Mouse (Mus musculus) C2C12 (cell line): ENCODE measurements around the gene Slco2a1.

Experiments used
- CEBPB ChIP-seq: IDR thresholded peaks from one replicate; pipeline ENCODE4 v1.6.1; 2011; ENCODE audit warnings: low read depth, mild to moderate bottlenecking, control low read depth, moderate library complexity
- CTCF ChIP-seq: IDR thresholded peaks from one replicate; pipeline ENCODE4 v1.5.1; 2011; ENCODE audit not compliant: control insufficient read depth, insufficient read depth, insufficient read length
- FOSL1 ChIP-seq: IDR thresholded peaks from one replicate; pipeline ENCODE4 v1.8.0; 2011; ENCODE audit warnings: mild to moderate bottlenecking, low read length; ENCODE audit not compliant: poor library complexity, insufficient read depth, severe bottlenecking
- MAX ChIP-seq: IDR thresholded peaks from one replicate; pipeline ENCODE4 v1.6.1; 2011; ENCODE audit warnings: mild to moderate bottlenecking, control low read depth
- MYOD1 ChIP-seq: IDR thresholded peaks from one replicate; pipeline ENCODE4 v1.6.1; 2011; ENCODE audit warnings: low read depth; ENCODE audit not compliant: control insufficient read depth, insufficient read length
- MYOG ChIP-seq: IDR thresholded peaks from one replicate; pipeline ENCODE4 v1.6.1; 2011; ENCODE audit not compliant: control insufficient read depth, insufficient read length; ENCODE audit errors: extremely low read depth
- USF1 ChIP-seq: IDR thresholded peaks from one replicate; pipeline ENCODE4 v1.6.1; 2011; ENCODE audit warnings: low read depth, mild to moderate bottlenecking, control low read depth, moderate library complexity

GRCm38 (mm10) chr9:103134450-103135030, 146.0 kb downstream of the Slco2a1 start:
- TF ChIP-seq CTCF (no peak), FOSL1 (no peak), MAX (no peak), MYOD1 (no peak), MYOG (no peak), USF1 (no peak), CEBPB (no peak)
